Mouse (Mus musculus) adrenal gland, adult (tissue): ENCODE data around the gene Gp1bb.
A peak's percentile ranks its signal among the peaks of the same experiment; 100 is the strongest.

Experiments
- DNase-seq, 2 experiments: peaks; one replicate each; pipeline ENCODE4 v3.0.0; 2022 to 2023; ENCODE audit warnings: low spot score in 1 of 2; ENCODE audit not compliant: inconsistent age in 2 of 2

Gene Gp1bb

DNA sequence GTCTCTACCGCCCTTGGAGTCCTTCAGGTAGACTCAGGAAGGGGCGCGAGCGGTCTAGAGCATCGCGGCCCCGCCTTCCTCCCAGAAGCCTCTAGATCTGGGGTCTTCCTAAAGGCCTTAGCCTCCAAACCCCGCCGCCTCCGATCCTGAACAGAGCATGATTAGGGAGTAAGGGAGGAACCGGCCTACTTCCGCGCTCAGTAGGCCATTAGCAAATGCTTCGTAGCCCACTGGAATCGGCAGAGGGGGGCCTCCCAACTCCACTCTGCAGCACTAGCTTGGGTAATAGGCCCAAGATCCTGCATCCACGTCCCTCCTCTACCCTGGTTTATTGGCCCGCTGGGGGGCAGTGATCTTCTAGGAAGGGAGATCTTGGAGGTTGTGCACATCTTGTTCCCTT, at the start of gene Gp1bb:
Gene Gp1bb, minus strand, starts transcription at position 385 of the 400 bp plus-strand sequence.
- DNase-seq, result no peak

DNA sequence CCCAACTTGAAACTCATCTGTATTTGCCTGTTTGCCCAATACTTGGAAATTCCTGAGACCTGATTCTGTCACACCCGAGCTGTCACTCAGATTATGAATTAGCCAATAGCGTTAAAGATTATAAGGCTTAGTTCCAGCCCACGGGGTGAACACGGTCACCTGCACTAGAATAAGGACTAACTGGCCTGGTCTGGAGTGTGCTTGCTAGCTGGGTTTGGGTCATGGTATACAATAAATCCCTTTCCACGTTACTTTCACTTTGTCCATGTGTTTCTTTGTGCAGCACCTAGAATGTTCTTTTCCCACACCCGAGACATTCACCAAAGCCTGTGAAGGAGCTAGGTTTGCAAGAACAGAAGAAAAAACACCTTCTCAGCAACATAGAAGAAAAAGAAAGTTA, 47.7 kb upstream of the Gp1bb start:
- no peak for DNase-seq

DNA sequence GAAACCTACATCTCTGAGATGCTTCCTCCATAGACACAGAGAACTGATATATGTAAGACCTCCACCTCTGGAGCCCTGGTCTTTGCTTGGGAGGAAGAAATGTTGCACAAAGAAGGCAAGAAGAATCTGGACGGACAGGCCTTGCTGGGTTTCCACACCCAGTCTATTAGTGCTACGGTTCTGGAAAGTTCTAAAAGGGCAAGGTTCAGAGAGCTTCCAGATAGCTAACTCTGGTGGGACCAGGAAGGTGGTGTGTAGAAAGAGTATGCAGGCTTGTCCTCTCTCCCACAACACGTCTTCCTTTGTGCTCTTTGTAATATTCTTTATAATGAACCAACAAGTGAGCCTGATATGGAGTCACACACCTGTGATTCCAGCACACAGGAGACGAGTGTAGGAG, 36.4 kb upstream of the Gp1bb start:
- DNase-seq, result no peak

DNA sequence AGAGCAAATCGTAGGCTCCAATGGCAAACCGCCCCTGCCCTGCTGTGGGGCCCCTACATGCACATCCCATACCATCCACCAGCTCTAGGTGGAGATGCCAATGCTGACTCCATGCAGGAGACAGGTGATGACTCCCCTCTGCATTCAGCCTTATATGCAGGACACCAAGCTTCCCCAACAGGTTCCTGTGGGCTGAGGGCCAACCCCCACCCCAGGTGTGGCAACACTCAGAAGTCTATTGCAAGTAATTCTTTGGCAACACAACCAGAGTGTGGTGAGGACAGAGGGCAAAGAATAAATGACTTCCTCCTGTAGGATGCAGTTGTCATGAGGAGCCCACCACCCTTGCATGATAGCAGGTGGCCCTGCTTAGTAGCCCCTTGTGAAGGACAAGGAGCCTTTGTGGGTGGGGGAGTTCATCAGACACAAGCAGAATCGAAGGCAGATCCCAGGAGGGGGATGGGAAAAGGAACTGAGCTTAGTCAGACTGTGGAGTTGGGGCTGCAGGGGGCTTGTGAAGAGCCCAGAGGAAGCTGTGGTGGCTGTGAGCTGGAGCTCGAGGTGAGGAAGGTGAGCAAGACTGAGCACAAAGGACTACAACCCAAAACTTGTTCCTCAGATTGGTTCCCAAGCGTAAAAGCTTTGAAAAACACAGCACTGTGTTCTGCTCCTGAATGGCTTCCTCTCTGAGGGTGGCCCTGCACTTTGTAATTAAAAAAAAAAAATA, 33.3 kb upstream of the Gp1bb start:
- DNase-seq, result no peak

DNA sequence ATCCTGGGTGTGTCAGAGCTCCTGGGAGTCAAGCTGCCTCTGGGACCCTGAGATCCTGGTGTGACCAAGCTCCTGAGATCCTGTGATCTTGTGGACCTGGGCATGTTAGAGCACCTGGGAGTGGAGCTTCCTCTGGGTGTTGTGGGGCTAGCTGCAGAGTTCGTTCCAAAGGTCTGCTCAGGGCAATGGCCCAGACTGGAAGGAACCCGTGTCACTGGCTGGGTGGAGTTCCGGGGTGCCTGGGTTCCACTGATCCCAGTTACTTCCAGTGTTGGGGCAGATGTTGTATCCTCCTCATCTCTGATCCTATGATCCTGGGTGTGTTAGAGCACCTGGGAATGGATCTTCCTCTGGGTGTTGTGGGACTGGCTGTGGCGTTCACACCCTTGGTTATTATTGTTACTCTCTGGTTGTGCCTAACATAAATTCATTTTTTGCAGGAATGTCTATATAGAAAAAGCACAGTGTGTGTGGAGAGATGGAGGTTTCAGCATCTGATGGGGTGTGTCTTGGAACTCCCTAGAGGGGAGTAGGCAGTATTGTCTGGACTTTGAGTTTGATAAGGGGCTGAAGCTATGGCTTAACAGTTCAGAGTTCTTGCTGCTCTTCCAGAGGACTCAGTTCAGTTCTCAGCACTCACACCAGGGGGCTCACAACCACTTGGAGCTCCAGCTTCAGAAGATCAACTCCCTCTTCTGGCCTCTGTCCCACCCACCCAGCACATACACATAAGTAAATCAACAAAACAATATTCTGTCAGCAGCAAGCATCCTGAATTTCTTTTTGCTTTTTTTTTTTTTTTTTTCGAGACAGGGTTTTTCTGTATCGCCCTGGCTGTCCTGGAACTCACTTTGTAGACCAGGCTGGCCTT, 31.3 kb upstream of the Gp1bb start:
- no peak for DNase-seq

DNA sequence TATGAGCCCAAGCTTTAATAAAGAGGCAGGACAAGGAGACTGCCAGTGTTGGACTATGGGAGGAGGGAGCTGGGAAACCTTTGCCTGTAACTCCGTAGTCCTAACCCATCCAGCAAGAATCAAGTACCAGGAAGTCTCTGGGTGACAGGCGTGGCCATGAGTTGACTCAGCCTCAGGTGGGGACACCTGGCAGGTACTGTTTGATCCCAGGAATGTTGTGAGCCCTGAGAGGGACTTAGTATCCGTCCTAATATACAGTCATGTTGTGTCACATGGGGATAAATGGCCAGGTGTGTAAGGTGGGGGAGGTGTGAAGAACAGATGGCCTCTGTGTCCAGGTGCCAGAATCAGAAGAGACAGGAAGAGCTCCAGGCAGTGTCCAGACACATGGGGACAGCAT, 26.9 kb upstream of the Gp1bb start:
- no peak for DNase-seq

DNA sequence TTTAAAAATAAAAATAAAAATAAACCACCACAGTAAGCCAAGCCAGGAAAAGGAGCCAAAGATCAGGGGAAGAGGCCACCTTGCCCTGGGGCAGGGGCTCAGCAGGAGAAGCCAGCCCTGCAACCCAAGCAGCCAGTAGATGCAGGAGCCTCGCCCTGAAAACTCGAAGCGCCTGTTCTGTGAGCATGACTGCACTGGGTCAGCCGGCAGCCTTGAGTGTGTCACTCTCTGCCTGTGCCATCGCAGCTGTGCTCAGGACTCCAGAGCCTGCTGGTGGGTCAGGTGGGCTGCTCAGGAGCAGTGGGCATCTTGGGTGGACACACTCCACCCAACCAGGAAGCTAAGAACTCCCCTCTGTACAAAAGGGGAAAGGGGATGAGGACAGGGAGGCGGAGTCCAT, 23.1 kb upstream of the Gp1bb start:
- no peak for DNase-seq

DNA sequence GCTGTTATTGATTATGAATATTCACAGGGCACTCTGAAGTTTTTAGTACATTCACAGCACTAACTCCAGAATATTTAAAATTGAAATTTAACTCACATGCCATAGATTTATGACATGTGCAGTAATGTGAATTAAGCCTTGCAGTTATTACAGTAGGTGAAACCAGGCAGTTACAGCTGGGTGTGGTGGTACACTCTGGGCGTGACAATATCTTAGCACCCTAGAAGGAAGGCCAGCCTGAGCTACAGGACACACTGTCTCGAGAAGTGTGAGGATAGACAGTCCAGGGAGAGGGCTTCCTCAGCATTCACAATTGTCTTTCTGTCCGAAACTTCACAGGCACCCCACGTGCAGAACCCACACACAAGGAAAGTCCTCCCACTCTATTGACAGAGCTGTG, 22.3 kb upstream of the Gp1bb start:
- DNase-seq, result no peak

DNA sequence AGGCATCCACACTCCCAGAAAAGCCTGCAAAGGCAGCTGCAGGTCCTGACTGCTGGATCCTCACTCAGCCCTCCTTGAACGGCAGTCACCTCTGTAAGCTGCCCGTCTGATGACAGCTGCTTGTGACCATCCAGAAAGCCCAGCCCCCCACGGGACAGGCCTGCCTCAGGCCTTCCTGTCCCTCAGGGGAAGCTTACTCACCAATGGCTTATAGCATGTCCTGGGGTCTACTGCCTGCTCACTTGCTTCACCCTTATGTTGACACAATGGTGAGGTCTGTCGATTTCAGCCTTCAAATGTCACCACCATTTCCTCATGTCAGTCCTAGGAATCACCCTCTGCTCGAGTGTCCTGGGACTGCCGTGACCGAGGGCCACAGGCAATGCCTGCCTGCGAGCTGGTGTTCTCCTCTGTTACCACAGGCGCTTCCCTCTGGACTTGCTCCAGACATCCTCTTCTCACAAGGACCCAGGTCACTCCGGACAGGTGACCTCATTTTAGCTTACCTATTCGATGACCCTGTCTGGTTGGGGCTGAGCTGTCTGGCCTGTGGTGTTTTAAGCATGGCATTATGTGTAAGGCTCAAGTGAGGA, 21.3 kb upstream of the Gp1bb start:
- no peak for DNase-seq

DNA sequence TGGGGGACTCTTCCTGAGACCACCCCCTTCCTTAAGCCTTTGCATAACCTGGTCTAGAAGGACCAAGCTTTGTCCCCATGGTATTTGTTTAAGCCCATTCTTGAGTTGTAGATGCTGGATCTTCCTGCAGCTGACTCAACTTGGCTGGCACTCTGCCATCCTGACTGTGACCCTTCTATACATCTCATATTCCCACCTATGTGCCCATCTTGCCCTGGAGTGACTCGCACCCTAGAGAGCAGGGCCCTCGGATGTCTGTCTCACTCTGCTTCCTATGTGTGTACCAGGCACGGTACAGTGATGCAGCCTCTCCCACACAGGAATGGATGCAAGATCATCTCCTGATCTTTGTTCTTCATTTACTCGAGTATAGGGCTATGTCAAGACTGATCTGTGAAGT, 20.7 kb upstream of the Gp1bb start:
- no peak for DNase-seq

DNA sequence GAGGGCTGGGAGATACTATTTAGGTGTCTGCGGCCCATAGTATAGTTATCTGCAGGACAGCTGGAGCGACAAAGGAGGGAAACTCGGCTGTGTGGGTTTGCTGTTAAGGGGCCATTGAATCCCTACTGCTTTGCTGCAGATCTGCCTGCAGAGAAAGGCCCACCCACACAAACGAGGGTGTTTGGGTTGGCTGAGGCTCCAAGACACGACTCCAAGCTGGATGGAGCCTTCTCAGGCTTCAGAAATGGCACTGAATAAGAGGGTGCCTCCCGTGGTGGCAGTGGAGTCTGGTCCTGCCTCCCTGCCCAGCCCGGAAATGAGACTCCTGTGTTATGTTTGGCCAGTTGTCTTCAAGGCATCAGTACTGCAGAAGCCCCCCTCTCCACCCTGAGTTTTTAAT, 20.1 kb upstream of the Gp1bb start:
- no peak for DNase-seq

DNA sequence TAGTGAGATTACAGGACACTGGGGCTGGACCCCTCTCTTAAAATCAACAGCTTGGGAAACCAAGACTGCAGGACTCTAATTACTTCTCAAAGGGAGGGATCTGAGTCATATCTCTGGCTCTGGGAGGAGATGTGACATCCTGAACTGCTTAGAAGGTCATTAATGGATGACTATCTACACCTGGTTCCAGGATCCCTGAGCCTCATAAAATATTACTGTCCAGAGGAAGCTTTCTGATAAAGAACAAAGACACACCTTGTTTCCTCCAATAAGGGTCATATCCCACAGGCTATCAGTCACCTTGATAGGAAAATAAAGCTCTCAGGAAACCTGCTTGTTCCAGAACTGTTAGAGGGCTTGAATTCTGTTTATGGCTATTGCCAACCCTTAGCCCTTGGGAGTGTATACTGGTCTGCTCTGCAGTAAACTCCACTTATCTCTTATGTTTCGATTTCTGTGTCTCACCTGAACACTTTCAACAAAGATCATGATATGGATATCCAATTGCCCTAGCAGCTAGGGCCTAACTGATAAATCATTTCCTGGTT, 17.3 kb upstream of the Gp1bb start:
- no peak for DNase-seq

DNA sequence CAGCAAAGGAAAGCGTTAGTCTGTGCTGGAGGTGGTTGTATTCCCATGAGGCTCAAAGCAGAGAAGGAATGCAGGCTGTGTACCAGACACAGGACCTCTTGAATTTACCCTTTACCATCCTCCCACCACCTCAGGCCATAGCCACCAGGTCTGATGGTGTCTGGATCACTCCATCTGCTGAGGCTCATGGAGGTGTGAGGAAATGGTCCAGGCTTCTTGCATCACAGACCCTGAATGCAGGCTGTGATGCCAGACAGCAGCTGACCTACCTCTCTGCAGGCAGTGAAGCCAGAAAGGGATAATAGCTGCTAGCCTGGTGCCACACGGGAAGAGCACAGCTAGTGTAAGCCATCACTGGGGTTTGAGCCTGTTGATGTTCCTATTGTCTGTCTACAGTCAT, 16.2 kb upstream of the Gp1bb start:
- DNase-seq, result no peak

DNA sequence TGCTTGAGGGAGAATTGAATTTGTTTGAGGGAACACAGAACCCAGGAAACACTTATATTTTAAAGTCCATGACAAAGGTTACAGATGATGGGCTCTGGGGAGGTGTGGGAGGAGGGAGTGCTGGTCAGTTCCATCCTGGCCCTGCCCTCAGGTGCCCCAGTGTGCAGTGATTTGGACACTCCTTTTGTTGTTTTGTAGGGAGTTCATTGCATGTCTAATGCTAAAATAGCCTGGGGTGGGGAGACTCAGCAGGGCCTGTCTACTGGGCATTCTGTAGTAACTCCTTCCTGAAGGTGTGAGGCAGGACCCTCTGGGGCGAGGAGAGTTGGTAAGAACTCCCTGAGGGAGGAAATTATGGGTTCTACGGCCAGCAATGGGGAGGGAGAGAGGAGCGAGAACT, 14.6 kb upstream of the Gp1bb start:
- no peak for DNase-seq

DNA sequence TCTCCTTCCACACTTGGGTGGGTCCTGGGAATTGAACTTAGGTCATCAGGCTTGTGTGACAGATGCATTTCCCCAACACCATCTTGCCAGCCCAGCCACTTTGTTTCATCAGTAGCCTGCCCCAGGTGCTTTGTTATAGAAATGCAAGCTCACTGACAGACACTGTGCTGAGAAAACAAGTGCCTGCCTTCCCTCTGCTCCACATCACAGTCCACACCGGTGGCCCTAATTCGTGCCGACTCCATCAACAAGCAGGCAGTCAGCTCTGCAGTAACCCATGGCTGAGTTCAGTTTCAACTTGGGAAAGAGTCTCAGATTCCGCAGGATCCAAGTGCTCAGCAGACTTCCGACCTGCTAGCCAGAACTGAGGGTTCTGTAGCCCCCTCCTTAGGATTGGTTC, 14.2 kb upstream of the Gp1bb start:
- DNase-seq, result no peak

DNA sequence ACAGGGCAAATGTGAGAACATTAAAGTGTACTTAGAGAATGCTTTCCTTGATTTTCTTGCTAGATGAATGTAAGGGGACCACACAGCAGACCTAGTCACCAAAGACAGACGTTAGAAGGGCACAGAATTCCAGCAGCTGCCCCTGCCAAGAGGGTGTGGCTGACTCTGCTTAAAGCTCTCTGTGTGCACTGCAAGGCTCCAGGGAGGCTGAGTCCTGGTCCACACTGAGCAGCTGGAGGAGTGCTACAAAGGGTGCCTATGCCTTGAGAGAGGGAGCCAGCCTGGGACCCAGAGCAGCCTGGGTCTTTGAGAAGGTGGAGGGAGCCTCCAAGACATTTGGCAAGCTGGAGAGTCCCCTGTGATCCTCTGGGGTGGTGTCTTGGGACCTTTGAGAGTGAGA, 11.1 kb upstream of the Gp1bb start:
- DNase-seq, result no peak

DNA sequence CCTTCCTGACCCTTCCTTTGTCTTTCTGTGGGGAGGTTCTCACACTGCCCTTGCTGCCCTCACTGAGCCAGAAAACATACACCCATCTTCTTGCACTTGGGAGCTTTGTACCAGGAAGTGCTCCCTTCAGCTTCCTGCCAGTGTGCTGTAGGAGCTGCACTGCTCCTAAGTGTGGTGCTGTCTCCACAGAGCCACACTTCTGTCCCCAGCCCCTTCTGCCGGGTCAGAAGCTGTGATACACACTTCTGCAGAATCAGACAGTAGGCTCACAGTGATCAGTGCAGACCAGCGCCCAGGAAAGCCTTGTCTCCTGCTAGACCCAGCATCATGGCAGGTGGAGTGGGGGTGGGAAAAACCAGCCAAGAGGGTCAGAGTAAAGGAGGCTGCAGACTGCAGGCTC, 10.6 kb upstream of the Gp1bb start:
- no peak for DNase-seq

DNA sequence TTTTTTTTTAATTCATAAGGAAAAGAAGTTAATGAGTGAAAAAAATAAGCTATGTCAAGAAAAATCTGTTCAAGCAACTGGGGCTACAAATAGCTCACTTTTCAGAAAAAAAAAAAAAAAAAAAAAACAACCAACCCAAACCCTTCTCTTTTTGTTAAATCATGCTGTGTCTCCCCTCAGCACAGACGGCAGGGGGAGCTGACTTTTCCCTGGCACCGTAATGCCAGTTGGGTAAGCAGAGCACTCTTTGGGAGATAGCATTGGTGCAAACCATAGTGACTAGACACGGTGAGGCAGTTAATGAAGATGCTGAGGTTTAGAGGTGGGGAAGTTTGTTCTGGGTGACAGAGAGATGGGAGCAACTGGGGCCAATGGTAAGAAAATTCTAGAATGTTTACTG, 9.9 kb upstream of the Gp1bb start:
- no peak for DNase-seq

DNA sequence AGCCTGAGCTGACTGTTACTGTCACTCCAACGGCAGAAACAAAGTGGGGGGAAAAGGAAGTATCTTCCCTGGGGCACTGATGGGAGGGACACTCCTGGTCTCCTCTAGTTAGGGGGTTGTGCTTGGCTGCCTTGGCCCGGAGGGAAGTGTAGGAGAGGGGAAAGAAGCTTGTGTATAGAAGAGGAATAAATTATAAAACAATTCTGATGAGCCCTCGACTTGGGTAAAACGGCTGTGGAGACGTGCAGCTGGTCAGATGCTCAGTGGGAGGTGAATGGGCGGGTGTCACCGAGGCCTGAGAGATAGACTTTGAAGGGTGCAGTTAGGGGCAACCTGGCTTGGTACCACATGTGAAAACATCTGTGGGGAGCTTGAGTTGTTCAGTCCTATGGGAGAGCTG, 8.9 kb upstream of the Gp1bb start:
- no peak for DNase-seq

DNA sequence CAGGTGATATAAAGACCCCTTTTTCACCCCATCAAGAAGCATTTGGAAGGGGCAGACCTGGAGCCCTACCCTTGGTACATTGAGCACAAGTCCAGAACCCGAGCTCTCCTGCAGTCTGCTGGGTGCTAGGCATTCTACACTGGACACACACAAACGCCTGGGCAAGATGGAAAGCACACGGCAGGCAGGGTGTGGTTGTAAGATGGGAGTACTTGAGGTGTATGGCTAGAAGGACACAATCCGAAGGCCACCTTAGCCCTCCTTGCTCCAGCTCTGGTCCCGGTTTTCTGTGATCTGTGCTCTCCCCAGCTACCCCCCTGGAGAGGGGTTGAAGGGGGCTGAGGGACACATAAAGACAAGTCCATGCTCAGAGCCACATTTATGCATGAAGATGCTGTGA, 8.1 kb upstream of the Gp1bb start:
- no peak for DNase-seq

DNA sequence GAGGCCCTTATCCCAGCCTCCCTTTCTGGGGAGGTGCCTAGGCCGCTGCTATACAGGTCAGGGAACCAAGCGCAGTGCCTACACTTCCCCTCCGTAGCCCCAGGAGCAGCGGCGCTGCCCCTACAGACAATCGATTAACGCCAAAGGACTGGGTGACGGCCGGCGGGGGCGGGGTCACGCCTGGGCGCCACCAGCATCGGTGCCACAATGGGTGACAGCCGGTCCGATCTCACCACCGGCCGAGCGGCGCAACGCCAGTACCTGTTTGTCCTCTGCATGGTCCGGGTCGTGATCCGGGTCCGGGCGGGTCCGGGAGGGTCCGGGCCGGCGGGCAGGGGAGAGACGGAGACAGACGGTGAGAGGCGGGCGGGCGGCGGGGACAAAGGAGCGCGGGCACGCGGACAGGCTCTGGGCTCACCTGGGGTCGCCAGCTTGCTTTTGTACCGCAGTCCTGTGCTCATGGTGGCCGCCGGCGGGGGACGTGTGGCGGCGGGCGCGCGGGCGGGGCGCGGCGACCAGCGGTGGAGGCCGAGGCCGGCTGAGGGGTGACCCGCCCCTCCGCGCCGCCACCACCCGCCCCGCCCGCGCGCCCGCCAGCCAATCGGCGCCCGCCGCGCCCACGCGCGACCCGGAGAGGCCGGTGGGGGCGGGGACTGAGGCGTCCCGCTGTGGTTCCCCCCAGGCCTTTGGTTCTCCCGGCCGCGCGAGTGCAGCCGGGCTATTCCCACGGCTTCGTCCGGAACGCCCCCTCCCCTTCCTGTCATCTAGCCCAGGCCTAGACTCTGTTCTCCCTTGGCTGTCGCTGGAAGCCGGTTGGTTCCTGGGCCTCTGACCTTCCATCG, 7.4 kb upstream of the Gp1bb start, which contains the start of gene Sept5:
Gene Sept5, minus strand, starts transcription at position 565 of the 842 bp plus-strand sequence.
- peak; percentile 83 to 89 for DNase-seq
